Mouse (Mus musculus): ENCODE data around the gene Stoml2.
"Not testable (repeated sequence)": the region's sequence is repeated elsewhere in the genome, so short reads cannot be mapped to it uniquely, and the experiment has no call there.

The Stoml2 gene

GRCm38 (mm10) chr4:43001272-43001671, 30.2 kb downstream of the Stoml2 start:
- no peak for DNase-seq

DNA sequence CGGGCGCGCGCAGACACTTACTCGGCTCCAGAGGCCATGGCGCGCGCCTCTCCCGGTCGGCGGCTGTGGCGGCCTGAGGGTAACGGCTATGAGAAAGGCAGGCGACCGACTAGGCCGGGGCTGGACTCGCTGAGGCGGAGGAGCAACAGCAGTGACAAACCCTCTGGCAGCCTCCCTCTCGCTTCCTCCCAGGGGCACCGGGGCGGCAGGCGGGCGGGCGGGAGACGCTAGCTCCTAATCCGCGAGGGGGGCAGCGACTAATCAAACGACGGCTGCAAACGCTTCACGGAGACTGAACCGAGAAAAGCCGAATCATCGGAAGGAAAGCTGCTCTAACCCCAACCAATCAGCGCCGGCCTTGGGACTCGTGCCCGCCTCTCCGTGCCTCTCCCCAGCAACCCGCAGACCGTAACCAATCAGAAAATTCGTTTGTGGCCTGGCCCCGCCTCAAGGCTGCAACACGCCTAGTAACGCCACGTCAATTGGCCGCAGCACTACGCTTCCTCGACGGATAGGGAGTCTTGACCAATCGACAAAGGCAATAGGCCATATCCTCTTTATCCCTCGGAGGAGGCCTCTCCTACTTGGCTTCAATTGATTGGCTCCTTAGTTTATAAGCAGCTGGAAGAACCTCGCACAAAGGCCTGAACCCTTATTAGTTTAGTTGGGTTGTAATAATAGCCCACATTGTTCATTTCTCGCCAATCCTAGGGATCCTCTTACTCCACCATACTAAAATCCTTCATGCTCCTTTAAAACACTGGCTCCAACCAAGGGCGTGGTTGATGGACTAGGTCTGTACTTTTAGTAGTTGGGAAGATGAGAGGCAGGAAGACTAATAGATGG, 31.1 kb downstream of the Stoml2 start, which contains the start of gene Vcp:
TSS of gene Vcp (minus strand) at position 367 of the 846 bp plus-strand sequence.
- peak; percentile 99 for DNase-seq

GRCm38 (mm10) chr4:42999451-43000140, 31.9 kb downstream of the Stoml2 start:
- DNase-seq, result peak; percentile 80

- no peak for DNase-seq
Observed at GRCm38 (mm10) chr4:42998022-42998421, 33.5 kb downstream of the Stoml2 start.

GRCm38 (mm10) chr4:42988296-42988695, 43.2 kb downstream of the Stoml2 start:
- no peak for DNase-seq

- not testable (repeated sequence) for DNase-seq
Observed at GRCm38 (mm10) chr4:42980467-42980866, 51.0 kb downstream of the Stoml2 start.

DNA sequence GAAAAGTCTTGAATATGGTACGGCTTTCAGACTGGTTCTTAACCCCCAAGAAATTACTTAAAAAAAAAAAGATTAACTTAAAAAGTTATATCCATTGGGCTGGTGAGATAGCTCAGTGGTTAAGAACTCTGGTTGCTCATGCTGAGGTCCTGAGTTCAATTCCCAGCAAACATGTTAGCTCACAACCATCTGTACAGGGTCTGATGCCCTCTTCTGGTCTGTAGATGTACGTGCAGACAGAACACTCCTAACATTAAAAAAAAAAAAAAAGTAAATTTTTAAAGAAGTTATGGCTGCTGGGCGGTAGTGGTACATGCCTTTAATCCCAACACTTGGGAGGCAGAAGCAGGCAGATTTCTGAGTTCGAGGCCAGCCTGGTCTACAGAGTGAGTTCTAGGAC, 53.4 kb downstream of the Stoml2 start:
- DNase-seq, result no peak
